Mouse (Mus musculus): ENCODE data around the gene Gm37240. TPM values are rescaled to one million over a fixed set of nuclear protein-coding genes. Genes with fewer than 3 reads are reported as not detected.

Gm37240 gene
- polyA plus RNA-seq, 1 experiment from 2014 or later = 0.11 TPM

DNA sequence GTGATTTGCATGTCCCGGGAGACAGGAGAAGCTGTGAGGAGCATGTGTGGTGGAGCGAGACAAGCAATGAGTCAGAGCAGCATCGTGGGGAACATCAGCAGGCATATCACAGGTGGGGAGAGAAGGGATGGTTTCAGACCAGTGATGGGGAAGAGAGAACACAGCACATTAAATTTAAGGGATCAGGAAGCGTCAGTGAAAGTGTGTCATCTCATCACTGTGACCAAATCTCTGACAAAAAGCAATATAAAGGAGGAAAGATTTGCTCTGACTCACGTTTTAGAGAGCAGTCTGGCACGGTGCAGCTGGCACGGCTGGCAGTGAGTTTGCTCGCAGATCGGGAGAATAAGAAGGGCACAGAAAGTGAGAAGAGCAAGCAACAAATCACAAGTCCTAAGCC is 592.1 kb downstream of the Gm37240 start:
- ATAC-seq (ENCODE audit: low FRiP score, low TSS enrichment) (no peak), DNase-seq (no peak)
- no peak overlapping the region for H3K9ac ChIP-seq (replicated peaks; ENCODE audit: low read length)
- no peak overlapping the region for H3K27ac ChIP-seq (replicated peaks; ENCODE audit: low read depth, low read length)
- H3K9me3 ChIP-seq (ENCODE audit: control insufficient read depth, low read length) = 0 out of 2 replicates have a peak, but pooled peaks cover 4% of the 10 kb centered on the region
- no peaks in the 10 kb centered on the region for H3K4me1 ChIP-seq (ENCODE audit: control insufficient read depth, insufficient read depth, low read length)
- H3K4me2 ChIP-seq (ENCODE audit: low read length) = no peak overlapping the region
- H3K4me3 ChIP-seq (replicated peaks; ENCODE audit: low read depth, low read length) = no peak overlapping the region
- WGBS = 86% methylated on average over 9 of the region's 9 CpGs
- no peaks in the 10 kb centered on the region for H3K27me3 ChIP-seq (ENCODE audit: control insufficient read depth, insufficient read depth, low read length)
- no peaks in the 10 kb centered on the region for H3K36me3 ChIP-seq (ENCODE audit: control insufficient read depth, insufficient read depth, low read length)

DNA sequence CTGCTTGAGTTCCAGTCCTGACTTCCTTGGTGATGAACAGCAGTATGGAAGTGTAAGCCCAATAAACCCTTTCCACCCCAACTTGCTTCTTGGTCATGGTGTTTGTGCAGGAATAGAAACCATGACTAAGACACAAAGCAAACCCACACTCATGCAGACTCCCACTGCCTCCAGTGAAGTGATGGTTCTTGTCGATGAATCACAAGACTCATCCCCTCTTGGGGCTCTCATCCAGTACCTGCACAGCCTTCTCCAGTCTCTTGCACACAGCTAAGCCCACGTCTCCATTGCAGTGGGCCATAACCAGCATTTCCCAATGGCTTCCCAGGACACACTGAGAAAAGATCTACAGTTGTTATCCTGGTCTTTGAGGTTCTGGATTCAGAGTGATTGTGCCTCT is 599.7 kb downstream of the Gm37240 start:
- Histone ChIP-seq H3K9ac (replicated peaks; ENCODE audit: low read length) (no peak overlapping the region), H3K9me3 (ENCODE audit: control insufficient read depth, low read length) (no peaks in the 10 kb centered on the region), H3K27ac (replicated peaks; ENCODE audit: low read depth, low read length) (no peak overlapping the region), H3K27me3 (ENCODE audit: control insufficient read depth, insufficient read depth, low read length) (no peaks in the 10 kb centered on the region), H3K4me2 (ENCODE audit: low read length) (no peak overlapping the region), H3K4me3 (replicated peaks; ENCODE audit: low read depth, low read length) (no peak overlapping the region), H3K4me1 (ENCODE audit: control insufficient read depth, insufficient read depth, low read length) (no peaks in the 10 kb centered on the region), H3K36me3 (ENCODE audit: control insufficient read depth, insufficient read depth, low read length) (no peaks in the 10 kb centered on the region)
- DNase-seq = no peak
- 81% methylated on average over 2 of the region's 2 CpGs for WGBS
- ATAC-seq (ENCODE audit: low FRiP score, low TSS enrichment) = no peak

DNA sequence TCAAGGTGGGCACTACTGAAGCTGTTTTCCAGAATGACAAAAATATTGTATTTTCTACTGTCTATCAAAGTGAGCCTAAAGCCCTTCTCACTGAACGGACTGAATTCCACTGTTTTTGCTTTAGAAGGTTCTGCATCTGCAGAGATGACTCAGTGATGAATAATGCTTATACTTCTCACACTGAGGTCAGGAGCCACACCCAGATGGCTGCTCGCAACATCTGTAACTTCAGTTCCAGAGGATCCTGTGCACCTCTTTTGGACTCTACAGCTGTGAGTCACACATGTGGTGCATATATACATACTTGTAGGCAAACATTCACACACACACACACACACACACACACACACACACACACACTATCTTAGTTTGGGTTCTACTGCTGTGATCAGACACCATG is 602.8 kb downstream of the Gm37240 start:
- Histone ChIP-seq H3K36me3 (ENCODE audit: control insufficient read depth, insufficient read depth, low read length) (no peaks in the 10 kb centered on the region), H3K9ac (replicated peaks; ENCODE audit: low read length) (no peak overlapping the region), H3K9me3 (ENCODE audit: control insufficient read depth, low read length) (no peaks in the 10 kb centered on the region), H3K4me1 (ENCODE audit: control insufficient read depth, insufficient read depth, low read length) (no peaks in the 10 kb centered on the region), H3K27ac (replicated peaks; ENCODE audit: low read depth, low read length) (no peak overlapping the region), H3K4me3 (replicated peaks; ENCODE audit: low read depth, low read length) (no peak overlapping the region), H3K4me2 (ENCODE audit: low read length) (no peak overlapping the region), H3K27me3 (ENCODE audit: control insufficient read depth, insufficient read depth, low read length) (no peaks in the 10 kb centered on the region)
- 91% methylated on average over 2 of the region's 2 CpGs for WGBS
- DNase-seq = no peak
- no peak for ATAC-seq (ENCODE audit: low FRiP score, low TSS enrichment)

- H3K9me3 ChIP-seq (ENCODE audit: control insufficient read depth, low read length) = no peaks in the 10 kb centered on the region
- no peak overlapping the region for H3K4me2 ChIP-seq (ENCODE audit: low read length)
- no peaks in the 10 kb centered on the region for H3K27me3 ChIP-seq (ENCODE audit: control insufficient read depth, insufficient read depth, low read length)
- DNase-seq (no peak), ATAC-seq (ENCODE audit: low FRiP score, low TSS enrichment) (no peak)
- no peak overlapping the region for H3K9ac ChIP-seq (replicated peaks; ENCODE audit: low read length)
- no peak overlapping the region for H3K4me3 ChIP-seq (replicated peaks; ENCODE audit: low read depth, low read length)
- H3K27ac ChIP-seq (replicated peaks; ENCODE audit: low read depth, low read length) = no peak overlapping the region
- H3K4me1 ChIP-seq (ENCODE audit: control insufficient read depth, insufficient read depth, low read length) = no peaks in the 10 kb centered on the region
- H3K36me3 ChIP-seq (ENCODE audit: control insufficient read depth, insufficient read depth, low read length) = no peaks in the 10 kb centered on the region
- 91% methylated on average over 5 of the region's 5 CpGs for WGBS
Measured at GRCm38 (mm10) chr3:85282816-85283215, 604.5 kb downstream of the Gm37240 start.

DNA sequence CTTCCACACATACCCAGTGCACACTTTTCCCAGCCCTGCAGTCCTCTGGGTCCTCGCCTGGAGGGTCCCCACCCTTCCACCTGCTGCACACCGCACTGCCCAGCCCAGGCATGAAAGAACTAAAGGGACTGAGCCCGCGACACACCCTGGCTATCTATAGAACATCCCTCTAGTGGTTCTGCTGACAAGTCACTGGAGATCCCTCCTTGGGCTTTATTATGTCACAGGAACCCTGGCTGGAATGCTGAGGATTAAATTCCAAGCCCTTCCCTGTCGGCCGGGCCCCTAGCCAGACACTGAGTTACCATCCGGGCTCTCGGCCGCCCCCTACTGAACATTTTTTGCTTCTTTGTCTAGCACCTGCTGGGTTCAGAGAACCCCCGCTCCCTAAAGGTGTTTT is 612.2 kb downstream of the Gm37240 start:
- peak; percentile 49 for DNase-seq
- ATAC-seq (ENCODE audit: low FRiP score, low TSS enrichment) = no peak

DNA sequence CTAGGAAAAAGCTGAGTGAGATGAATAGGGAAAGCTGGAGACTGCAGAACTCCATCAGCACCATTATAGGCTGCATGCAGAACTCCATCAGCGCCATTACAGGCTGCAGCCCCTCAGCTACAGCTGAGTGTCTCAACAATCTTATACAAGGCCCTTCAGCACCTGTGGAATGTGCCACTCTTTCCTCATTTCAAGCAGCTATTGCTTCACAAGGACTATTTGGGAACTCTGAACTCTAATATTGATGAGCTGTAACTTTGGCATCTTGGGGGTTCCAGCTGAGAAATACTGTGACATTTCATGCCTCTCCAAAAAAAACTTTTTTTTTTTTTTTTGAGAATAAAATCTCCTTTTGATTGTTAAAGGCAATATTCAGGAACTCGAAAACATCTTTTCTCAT is 615.8 kb downstream of the Gm37240 start:
- no peaks in the 10 kb centered on the region for H3K27me3 ChIP-seq (ENCODE audit: control insufficient read depth, insufficient read depth, low read length)
- no peaks in the 10 kb centered on the region for H3K36me3 ChIP-seq (ENCODE audit: control insufficient read depth, insufficient read depth, low read length)
- ATAC-seq (ENCODE audit: low FRiP score, low TSS enrichment) (no peak), DNase-seq (no peak)
- H3K4me2 ChIP-seq (ENCODE audit: low read length) = no peak overlapping the region
- H3K9ac ChIP-seq (replicated peaks; ENCODE audit: low read length) = no peak overlapping the region
- H3K4me3 ChIP-seq (replicated peaks; ENCODE audit: low read depth, low read length) = no peak overlapping the region
- H3K4me1 ChIP-seq (ENCODE audit: control insufficient read depth, insufficient read depth, low read length) = no peaks in the 10 kb centered on the region
- WGBS = 89% methylated on average over 2 of the region's 2 CpGs
- H3K27ac ChIP-seq (replicated peaks; ENCODE audit: low read depth, low read length) = no peak overlapping the region
- no peaks in the 10 kb centered on the region for H3K9me3 ChIP-seq (ENCODE audit: control insufficient read depth, low read length)

More for the DNA sequence above, 612.2 kb downstream of the Gm37240 start:
- H3K4me3 ChIP-seq (replicated peaks; ENCODE audit: low read depth, low read length) = no peak overlapping the region
- H3K9me3 ChIP-seq (ENCODE audit: control insufficient read depth, low read length) = no peaks in the 10 kb centered on the region
- no peaks in the 10 kb centered on the region for H3K4me1 ChIP-seq (ENCODE audit: control insufficient read depth, insufficient read depth, low read length)
- no peak overlapping the region for H3K4me2 ChIP-seq (ENCODE audit: low read length)
- H3K27ac ChIP-seq (replicated peaks; ENCODE audit: low read depth, low read length) = no peak overlapping the region
- no peak overlapping the region for H3K9ac ChIP-seq (replicated peaks; ENCODE audit: low read length)
- no peaks in the 10 kb centered on the region for H3K36me3 ChIP-seq (ENCODE audit: control insufficient read depth, insufficient read depth, low read length)
- no peaks in the 10 kb centered on the region for H3K27me3 ChIP-seq (ENCODE audit: control insufficient read depth, insufficient read depth, low read length)
- 43% methylated on average over 10 of the region's 10 CpGs for WGBS

GRCm38 (mm10) chr3:85264963-85265362 is 622.4 kb downstream of the Gm37240 start:
- no peaks in the 10 kb centered on the region for H3K9me3 ChIP-seq (ENCODE audit: control insufficient read depth, low read length)
- H3K27ac ChIP-seq (replicated peaks; ENCODE audit: low read depth, low read length) = no peak overlapping the region
- no peaks in the 10 kb centered on the region for H3K4me1 ChIP-seq (ENCODE audit: control insufficient read depth, insufficient read depth, low read length)
- H3K36me3 ChIP-seq (ENCODE audit: control insufficient read depth, insufficient read depth, low read length) = no peaks in the 10 kb centered on the region
- no peak overlapping the region for H3K4me3 ChIP-seq (replicated peaks; ENCODE audit: low read depth, low read length)
- H3K9ac ChIP-seq (replicated peaks; ENCODE audit: low read length) = no peak overlapping the region
- DNase-seq (no peak), ATAC-seq (ENCODE audit: low FRiP score, low TSS enrichment) (no peak)
- H3K27me3 ChIP-seq (ENCODE audit: control insufficient read depth, insufficient read depth, low read length) = no peaks in the 10 kb centered on the region
- no peak overlapping the region for H3K4me2 ChIP-seq (ENCODE audit: low read length)
- WGBS = 86% methylated on average over 2 of the region's 2 CpGs

GRCm38 (mm10) chr3:85264546-85264945 is 622.8 kb downstream of the Gm37240 start:
- Histone ChIP-seq H3K27ac (replicated peaks; ENCODE audit: low read depth, low read length) (no peak overlapping the region), H3K36me3 (ENCODE audit: control insufficient read depth, insufficient read depth, low read length) (no peaks in the 10 kb centered on the region), H3K4me3 (replicated peaks; ENCODE audit: low read depth, low read length) (no peak overlapping the region), H3K4me1 (ENCODE audit: control insufficient read depth, insufficient read depth, low read length) (no peaks in the 10 kb centered on the region), H3K9ac (replicated peaks; ENCODE audit: low read length) (no peak overlapping the region), H3K27me3 (ENCODE audit: control insufficient read depth, insufficient read depth, low read length) (no peaks in the 10 kb centered on the region), H3K4me2 (ENCODE audit: low read length) (no peak overlapping the region), H3K9me3 (ENCODE audit: control insufficient read depth, low read length) (no peaks in the 10 kb centered on the region)
- WGBS = 86% methylated on average over 6 of the region's 6 CpGs
- ATAC-seq (ENCODE audit: low FRiP score, low TSS enrichment) (no peak), DNase-seq (no peak)

DNA sequence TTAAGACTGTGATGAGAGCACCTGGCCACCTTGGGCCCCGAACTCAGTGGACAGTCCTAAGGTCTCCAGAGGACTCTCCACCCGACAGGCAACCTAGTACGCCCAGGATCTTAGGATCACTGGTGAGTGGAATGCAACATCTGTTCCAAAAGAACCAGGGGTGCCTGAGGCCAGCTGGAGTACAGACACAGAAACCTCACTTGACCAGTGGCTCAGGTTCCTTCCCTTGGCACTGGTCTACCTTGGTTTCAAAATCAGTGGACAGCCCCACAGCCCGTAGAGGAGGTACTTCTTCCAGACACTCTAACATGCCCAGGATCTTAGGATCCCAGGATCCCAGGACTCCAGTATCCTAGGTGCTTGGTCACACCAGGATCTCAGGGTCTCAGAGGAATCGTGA is 632.8 kb downstream of the Gm37240 start:
- Histone ChIP-seq H3K4me1 (ENCODE audit: control insufficient read depth, insufficient read depth, low read length) (no peaks in the 10 kb centered on the region), H3K36me3 (ENCODE audit: control insufficient read depth, insufficient read depth, low read length) (no peaks in the 10 kb centered on the region), H3K9ac (replicated peaks; ENCODE audit: low read length) (no peak overlapping the region), H3K4me2 (ENCODE audit: low read length) (no peak overlapping the region), H3K27me3 (ENCODE audit: control insufficient read depth, insufficient read depth, low read length) (no peaks in the 10 kb centered on the region), H3K4me3 (replicated peaks; ENCODE audit: low read depth, low read length) (no peak overlapping the region), H3K27ac (replicated peaks; ENCODE audit: low read depth, low read length) (no peak overlapping the region), H3K9me3 (ENCODE audit: control insufficient read depth, low read length) (no peaks in the 10 kb centered on the region)
- WGBS = 92% methylated on average over 5 of the region's 5 CpGs
- ATAC-seq (ENCODE audit: low FRiP score, low TSS enrichment) (no peak), DNase-seq (no peak)

All from midbrain, embryonic 14.5 days (tissue).